Mouse (Mus musculus) layer of hippocampus, adult 6 months (tissue): ENCODE results near the gene Ddx59. TPM values are rescaled to one million over a fixed set of nuclear protein-coding genes. Genes with fewer than 3 reads are reported as not detected.

Experiments used
- long read RNA-seq, 2 experiments: library from polyadenylated mRNA; unstranded; transcript quantifications; one replicate each; pipeline ENCODE4 v2.0.0; 2019 to 2020
- polyA plus RNA-seq: library from polyadenylated mRNA; unstranded; fragments of <200 nt; fragmentation: Nextera tagmentation; gene quantifications from 2 replicates; pipeline ENCODE4 v1.2.3, GENCODE M21; 2021

The Ddx59 gene
- 7.6 and 8.0 TPM in 2 replicates for polyA plus RNA-seq
- long read RNA-seq, experiment 1, transcript Ddx59-201 (8 exons, 2,166 nt): major isoform, 11 of 16 reads
- long read RNA-seq, experiment 1, partial matches to known transcripts: 1 of 16 reads
- long read RNA-seq, experiment 1, other reads (novel, unspliced or antisense): 4 of 16 reads
- long read RNA-seq, experiment 2, transcript Ddx59-201 (8 exons, 2,166 nt): major isoform, 47 of 65 reads
- long read RNA-seq, experiment 2, partial matches to known transcripts: 3 of 65 reads
- long read RNA-seq, experiment 2, other reads (novel, unspliced or antisense): 13 of 65 reads

GRCm38 (mm10) chr1:136414798-136415755, at the start of gene Ddx59:
Gene Ddx59, plus strand, starts transcription at chr1:136415271.

GRCm38 (mm10) chr1:136466143-136466811, 51.2 kb downstream of the Ddx59 start, which contains the start of gene Kif14:
Gene Kif14, plus strand, starts transcription at chr1:136466343.

Other genes with a start within 250 kb of the Ddx59 start
- gene Mroh3, start 202.4 kb upstream of the Ddx59 start, polyA plus RNA-seq: 0.14 TPM in 1 of 2 replicates, not detected in the other
- 0.63 and 1.3 TPM in 2 replicates for gene Inava, start 181.0 kb upstream of the Ddx59 start, polyA plus RNA-seq
- gene Gpr25, start 154.4 kb upstream of the Ddx59 start, polyA plus RNA-seq: 5.8 and 9.3 TPM in 2 replicates
- 11.3 and 11.6 TPM in 2 replicates for gene Camsap2, start 69.2 kb upstream of the Ddx59 start, polyA plus RNA-seq
- not detected in 2 replicates for gene Kif14, start 51.1 kb downstream of the Ddx59 start, polyA plus RNA-seq
- 7.6 and 8.2 TPM in 2 replicates for gene Zfp281, start 209.6 kb downstream of the Ddx59 start, polyA plus RNA-seq